Mouse (Mus musculus): Measurements from ENCODE around the gene Dazap2.

The Dazap2 gene

DNA sequence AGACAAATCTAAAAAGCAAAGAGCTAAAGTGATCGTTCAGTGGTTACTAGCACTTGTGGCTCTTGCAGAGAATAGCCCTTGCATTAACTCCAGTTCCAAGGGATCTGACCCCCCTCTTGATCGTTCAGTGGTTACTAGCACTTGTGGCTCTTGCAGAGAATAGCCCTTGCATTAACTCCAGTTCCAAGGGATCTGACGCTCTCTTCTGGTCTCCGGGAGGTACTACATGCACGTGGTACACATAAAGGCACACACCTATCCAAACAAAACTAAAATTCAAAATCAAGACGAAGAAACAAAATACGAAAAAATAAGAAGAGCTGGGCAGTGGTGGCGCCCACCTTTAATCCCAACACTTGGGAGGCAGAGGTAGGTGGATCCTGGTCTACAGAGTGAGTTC is 8.5 kb upstream of the Dazap2 start:
- CTCF ChIA-PET = interaction anchor here (0.6 to 0.7 kb wide), 2 partner anchors 19 to 68 kb away, joined by 3 to 9 read pairs; no protein-coding TSS in a partner anchor

DNA sequence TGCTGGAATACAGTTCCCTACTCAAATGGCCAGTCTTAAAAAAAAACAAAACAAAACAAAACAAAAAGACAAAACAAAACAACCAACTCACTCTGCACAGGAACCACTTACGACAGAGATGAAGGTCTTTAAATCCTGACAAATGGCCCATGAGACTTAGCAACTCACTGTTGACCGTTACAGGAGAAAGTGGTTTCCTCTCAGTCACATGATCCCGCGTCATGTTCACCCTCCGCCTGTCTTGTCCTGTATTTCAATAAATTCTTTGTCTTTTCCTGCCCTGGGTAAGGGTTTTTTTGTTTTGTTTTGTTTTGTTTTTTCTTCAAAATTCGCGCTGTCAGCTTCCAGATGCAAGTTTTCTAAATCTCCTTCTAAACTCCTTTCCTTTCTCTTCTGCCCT is 3.2 kb upstream of the Dazap2 start:
- CTCF ChIA-PET = interaction anchor here (0.5 to 1.8 kb wide), 2 partner anchors 73 to 138 kb away, joined by 15 to 18 read pairs; no protein-coding TSS in a partner anchor

DNA sequence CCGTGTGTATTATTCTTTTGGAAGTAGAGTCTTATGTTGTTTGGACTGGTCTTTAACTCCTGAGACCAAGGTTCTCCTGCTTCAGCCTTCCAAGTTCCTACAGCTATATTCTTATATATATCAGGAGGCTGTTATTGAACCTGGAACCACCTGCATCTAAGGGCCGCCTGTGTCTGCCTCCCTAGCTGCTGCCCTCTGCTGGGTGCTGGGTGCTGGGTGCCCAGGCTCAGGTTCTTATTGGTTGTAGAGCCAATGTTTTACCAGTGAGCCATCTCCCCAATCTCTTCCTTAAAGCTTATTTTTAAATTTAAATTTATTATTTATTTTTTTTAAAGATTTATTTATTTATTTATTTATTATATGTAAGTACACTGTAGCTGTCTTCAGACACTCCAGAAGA is 2.7 kb upstream of the Dazap2 start:
- CTCF ChIA-PET = interaction anchor here (0.6 to 1.8 kb wide), 3 partner anchors 36 to 76 kb away, joined by 3 to 18 read pairs (median 4); no protein-coding TSS in a partner anchor

DNA sequence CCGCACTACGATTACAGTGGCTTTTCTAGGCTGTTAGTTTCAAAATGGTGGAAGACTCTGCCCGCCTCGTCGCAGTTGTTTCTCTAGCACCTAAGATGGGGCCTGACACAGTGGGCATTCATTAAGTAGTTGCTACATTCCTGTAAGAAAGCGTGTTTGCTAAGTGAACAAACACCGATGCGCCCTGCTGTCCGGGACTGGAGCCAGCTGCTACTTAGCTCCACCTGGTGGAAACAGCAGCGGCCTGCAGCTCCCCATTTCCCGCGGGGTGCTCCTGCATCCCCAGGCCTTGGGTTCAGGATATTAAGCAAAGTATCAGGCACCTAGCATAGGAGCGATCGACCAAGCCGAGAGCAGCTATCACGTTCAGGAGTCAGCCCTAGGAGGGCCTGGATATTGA is 1.6 kb upstream of the Dazap2 start:
- CTCF ChIA-PET = interaction anchor here (1.1 to 1.8 kb wide), 2 partner anchors 13 to 75 kb away, joined by 3 to 18 read pairs; no protein-coding TSS in a partner anchor

DNA sequence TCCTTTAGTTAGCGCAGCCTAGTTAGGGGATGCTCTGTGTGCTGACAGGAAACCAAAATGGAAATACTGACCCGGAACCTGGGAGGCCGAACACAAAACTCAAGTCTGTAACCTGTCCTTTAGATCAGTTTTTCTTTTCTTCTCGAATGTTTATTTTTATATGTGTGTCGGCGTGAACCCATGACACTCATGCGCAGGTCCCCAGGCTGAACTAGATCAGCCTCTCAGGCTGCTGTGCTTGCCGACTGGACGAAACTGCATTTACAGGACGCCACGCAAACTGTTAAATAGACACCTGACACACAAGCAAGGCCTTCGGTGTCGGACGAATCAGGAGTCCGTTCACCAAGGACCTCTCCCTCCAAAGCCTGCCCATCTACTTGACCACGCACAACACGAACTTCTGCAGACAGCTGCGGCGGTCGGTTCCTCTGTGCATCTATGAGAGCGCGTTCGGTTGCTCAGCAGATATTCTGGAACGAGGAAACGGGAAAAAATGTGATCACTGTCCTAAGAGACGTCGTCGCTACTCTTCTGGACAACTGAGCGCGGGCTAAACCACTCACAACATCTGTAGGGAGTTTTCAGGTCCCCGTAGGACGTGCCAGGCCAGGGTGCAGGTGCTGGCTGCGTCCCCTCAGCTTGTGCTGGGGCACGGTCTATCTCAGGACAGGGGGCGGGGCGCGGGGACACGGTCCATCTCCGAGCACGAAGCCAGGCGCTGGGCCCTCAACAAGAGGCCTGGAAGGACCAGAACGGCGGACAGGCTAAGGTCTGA is 742 bp upstream of the Dazap2 start:
- CTCF ChIA-PET = interaction anchor here (0.6 to 1.1 kb wide), 2 partner anchors 9 to 14 kb away, joined by 3 read pairs; no protein-coding TSS in a partner anchor

DNA sequence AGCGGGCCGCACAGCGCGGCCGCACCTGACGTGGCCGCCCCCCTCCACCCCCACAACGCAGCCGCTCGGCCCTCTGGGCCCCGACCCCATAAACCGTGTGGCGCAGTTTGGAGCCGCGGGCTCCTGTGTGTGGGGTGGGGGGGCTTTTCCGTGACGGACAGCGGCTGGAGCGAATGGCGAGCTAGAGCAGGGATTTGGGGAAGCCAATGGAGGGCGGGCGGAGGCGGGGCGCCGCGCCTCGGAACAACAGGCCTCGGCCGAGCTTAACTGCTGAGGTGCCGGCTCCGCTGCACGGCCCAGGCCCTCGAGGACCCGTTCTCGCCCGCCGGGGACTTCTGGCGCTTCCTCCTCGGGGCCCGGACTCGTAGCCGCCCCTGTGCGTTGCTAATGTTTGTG is 674 bp downstream of the Dazap2 start:
- CTCF ChIA-PET = interaction anchor here (0.6 kb wide), 1 partner anchor 74 kb away, joined by 4 read pairs; no protein-coding TSS in a partner anchor

DNA sequence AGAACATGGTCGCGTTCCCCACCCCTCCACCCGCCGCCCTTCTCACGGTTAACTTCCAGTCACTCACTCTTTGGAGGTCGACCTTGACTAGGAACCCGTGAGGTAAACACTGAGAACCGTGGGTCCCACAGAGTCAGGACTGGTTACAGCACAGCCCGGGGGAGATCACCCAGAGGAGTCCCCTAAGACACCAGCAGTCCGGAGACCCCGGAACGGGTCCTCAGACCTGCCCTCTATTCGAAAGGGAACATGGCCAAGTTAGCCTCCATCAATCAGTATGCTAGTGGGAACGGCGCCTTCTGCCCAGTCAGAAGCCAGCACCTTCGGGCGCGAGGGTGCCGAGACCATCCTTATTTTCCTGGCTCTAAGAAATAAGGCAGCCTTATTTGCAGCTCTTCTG is 1.1 kb downstream of the Dazap2 start:
- CTCF ChIA-PET = interaction anchor here (0.6 kb wide), 1 partner anchor 74 kb away, joined by 4 read pairs; no protein-coding TSS in a partner anchor

DNA sequence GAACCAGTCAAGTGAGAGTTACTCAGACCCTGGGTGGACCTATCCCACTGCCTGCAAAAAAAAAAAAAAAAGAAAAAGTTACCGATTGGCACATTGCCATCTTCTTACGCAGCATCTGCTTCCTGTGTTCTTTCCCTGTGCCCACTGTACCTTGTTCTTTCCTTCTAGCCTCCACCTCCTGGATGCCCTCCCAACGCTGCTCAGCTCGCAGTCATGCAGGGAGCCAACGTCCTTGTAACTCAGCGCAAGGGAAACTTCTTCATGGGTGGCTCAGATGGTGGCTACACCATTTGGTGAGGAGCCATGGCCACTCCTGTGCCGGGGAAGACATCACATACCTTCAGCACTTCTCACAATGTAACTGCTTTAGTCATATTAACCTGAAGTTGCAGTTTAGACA is 4.1 kb downstream of the Dazap2 start:
- CTCF ChIA-PET = interaction anchor here (0.7 kb wide), 2 partner anchors 18 to 112 kb away, joined by 8 to 9 read pairs; no protein-coding TSS in a partner anchor

DNA sequence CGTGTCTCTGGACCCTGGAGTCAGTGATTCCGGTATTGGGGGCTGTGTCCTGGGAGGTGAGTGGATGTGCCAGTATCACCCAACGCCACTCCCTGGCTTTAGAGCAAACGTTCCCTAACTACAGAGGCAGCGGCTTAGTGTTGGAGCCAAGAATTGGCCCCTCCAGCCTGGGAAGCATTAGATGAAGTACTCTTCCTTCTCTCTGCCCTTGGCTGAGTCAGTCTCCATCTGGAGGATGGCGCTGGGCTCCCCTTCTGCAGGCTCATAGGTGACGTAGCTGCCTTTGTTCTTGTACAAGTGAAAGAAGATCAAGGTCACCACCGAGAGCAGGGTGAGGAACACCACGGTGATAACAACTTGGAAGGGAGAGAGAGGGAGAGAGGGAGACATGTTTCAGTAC is 6.5 kb downstream of the Dazap2 start:
- CTCF ChIA-PET = interaction anchor here (0.5 kb wide), 1 partner anchor 1651 kb away, joined by 7 read pairs; no protein-coding TSS in a partner anchor

DNA sequence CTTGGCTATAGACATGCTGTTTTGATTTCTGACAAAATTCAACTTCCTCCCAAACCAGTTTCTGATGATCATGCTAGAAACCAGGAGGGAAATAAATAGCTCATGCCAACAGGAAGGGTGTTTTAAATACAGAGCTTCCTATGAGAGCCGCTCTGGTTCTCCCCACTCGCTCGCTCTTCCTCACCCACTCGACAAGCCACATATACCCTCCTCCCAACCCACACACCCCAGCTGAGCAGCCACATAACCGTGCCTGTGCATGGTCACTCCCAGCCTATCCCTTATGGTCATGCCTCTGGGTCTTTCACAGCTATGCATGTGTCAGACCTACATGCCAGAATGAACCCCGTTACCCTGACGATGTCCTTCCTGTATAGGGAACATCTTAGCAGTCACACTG is 7.0 kb downstream of the Dazap2 start:
- CTCF ChIA-PET = interaction anchor here (0.5 kb wide), 1 partner anchor 1651 kb away, joined by 7 read pairs; no protein-coding TSS in a partner anchor

DNA sequence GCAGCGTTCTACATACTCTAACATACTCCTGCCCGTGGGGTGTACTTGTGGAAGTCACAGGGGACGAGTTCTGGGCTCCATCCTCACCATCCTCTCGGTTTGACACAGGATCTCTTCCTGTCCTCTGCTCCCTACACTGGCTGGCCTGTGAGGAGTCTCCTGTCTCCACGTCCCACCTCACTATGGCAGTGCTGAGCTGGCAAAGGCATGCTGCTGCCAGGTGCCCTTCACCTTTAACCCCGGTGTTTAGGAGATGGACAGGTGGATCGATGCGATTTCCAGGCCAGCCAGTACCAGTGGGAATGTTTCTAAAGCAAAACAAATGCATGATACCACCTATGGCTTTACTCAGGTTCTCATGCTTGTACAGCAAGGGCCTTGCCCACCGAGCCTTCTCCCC is 8.6 kb downstream of the Dazap2 start:
- CTCF ChIA-PET = no interaction called here

DNA sequence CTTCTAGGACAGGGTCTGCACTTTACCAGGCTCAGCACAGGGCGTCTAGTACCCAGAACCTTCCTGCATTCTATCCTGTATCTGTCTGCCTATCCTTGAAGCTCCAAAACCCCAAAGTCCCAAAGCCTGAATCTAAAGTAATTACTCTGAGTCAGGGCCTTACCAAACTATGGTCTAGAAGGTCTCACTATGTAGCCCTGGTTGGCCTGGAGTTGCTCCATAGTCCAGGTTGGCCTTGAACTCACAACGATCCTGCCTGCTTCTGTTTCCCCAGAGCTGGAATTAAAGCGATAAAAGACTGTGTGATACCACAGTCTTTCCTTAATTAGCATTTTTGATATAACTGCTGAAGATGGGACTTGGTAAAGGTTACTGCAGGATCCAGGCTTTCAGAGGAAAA is 9.3 kb downstream of the Dazap2 start:
- CTCF ChIA-PET = no interaction called here

DNA sequence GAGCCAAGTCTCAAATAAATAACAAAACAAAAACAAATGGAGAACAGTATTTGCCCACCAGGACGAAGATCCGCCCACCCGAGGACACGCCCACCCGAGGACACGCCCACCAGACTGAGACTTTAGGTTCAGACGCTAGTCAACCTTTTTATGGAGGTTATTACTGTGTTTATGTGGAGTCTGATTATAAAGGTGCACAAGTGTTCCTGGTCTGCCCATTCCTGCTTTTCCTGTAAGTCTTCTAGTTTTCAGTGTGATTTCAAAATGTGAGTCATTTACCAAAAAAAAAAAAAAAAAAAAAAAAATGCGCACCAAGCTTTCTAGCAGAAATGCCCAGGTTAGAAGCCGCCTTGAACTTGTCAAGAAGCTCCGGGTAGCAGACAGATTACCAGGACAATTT is 12.1 kb downstream of the Dazap2 start:
- CTCF ChIA-PET = interaction anchor here (0.5 to 0.7 kb wide), 3 partner anchors 9 to 95 kb away, joined by 3 to 7 read pairs (median 3); no protein-coding TSS in a partner anchor

DNA sequence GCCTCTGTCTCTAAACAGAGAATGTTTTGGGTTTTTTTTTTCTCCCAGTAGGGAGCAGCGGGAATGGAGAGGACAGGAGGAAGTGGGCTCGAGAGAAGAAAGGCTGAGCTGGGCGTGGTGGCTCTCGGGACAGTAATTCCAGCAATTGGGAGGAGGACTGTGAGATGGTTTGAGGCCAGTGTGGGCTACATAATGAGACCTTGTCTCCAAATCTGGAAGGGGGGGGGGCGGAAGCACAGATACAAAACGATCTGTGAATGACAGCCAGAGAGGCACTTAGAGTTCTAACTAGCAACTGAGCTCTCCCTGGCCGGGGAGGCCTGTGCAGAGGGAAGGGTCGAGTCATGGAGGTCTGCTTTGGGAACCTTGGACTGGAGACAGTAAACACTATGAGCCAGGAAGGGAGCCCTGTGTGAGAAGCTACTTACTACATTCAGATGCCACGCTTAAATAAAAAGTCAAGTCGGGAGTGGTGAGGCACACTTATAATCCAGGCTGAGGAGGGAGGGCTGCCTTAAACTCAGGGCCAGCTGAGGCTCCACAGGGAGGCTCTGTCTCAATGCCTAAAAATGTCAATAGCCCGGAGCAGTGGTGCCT is 12.7 kb downstream of the Dazap2 start:
- CTCF ChIA-PET = interaction anchor here (0.5 to 0.7 kb wide), 4 partner anchors 9 to 1614 kb away, joined by 3 to 7 read pairs (median 4); no protein-coding TSS in a partner anchor

DNA sequence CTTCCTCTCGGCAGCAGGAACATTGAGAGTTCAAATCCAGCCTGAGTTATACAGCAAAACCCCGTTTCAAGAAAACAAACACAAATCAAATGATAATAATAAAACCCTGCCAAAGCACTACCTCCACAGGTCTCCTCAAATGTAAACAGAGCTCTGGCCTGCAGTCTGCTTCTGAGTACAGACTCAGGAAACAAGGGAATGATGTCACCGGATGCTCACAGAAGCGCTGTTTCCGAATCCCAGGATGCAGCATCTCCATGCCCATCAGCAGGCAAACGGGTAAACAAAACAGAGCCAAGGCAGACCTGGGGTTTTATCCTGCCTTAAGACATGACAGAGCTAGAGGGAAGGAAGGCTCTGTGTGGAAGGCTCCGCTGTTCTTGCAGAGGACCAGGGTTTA is 13.6 kb downstream of the Dazap2 start:
- CTCF ChIA-PET = no interaction called here

DNA sequence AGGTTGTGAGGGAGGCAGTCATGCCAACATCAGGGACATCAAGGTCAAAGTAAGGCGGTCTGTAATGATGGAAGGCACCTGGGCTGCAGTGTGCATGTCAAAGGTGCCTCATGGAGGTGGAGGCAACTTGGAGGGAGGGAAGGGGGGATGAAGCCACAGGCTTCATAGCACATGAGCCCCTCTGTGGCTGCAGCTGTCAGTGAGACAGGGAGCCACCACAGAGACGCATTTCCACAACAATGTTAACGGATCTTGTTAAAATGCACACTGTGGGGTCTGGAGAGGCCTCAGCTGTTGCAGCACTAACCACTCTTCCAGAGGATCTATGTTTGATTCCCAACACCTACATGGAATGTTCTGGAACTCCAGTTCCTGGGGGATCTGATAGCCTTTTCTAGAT is 15.0 kb downstream of the Dazap2 start:
- CTCF ChIA-PET = no interaction called here

DNA sequence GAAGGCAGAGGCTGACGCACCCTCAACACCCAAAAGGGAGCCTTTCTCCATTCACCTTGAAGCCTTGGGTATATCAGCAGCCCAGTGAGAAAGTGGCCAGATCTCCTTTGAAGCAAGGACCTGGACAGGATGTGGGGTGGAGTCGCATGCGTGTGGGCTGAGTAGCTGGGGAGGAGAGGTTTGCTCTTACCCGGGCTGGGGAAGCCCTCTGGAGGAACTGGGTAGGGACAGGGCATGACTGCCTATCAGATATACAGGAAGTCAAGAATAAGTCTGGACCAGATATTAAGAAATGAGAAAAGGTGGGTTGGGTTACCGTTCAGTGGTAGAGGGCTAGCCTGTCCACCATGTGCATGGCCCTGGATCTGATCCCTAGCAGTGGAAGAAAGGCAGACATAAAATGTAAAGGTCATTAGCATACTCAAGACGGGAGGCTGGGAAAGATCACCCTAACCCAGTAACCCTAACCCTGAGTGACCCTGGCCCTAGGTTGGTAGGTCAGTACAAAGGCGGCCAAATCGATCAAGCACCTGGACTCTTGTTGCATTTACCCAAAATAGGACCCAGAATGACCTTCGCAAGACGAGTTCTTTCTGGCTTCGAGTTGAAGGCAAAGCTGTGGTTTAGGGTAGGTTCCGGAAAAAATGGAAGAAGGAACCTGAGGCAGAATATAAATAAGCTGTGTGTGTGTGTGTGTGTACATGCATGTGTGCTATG is 16.5 kb downstream of the Dazap2 start:
- CTCF ChIA-PET = interaction anchor here (0.7 kb wide), 1 partner anchor 54 kb away, joined by 4 read pairs; no protein-coding TSS in a partner anchor

DNA sequence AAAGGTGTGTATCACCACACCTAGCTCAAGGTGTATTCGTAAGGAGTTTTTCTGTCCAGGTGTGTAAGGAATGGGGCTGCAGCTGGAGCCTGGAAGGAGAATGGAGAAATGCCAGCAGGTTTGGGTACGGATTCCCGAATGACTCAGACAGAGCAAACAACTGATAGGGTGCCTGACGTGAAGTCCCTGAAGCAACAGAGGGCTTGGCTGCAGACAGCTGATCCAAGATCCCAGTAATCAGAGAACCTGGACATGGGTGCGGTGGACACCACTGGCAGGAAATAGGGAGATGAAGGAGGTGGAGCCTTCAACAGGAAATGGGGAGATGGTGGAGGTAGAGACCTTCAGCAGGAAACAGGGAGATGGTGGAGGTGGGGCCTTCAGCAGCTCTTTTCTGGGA is 17.2 kb downstream of the Dazap2 start:
- CTCF ChIA-PET = no interaction called here

DNA sequence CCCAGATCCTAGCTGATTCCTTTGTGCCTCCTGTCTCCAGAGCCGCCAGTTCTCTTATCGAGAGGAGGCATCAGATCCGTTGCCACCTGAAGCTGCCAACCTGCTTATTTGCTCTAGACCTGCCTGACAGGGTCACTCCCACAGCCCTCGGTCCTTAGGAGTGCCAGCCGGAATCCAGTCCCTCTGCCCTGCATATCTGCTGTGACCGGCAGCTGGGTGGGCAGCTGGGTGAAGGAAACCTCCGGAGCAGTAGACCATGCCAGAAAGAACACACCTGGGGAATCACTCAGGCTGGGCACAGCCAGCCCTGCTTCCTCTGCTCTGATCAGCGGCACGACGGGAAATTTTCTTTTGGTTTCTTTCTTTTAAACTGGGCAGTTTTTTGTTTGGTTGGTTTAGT is 18.2 kb downstream of the Dazap2 start:
- CTCF ChIA-PET = interaction anchor here (0.6 kb wide), 1 partner anchor 184 kb away, joined by 3 read pairs; no protein-coding TSS in a partner anchor

DNA sequence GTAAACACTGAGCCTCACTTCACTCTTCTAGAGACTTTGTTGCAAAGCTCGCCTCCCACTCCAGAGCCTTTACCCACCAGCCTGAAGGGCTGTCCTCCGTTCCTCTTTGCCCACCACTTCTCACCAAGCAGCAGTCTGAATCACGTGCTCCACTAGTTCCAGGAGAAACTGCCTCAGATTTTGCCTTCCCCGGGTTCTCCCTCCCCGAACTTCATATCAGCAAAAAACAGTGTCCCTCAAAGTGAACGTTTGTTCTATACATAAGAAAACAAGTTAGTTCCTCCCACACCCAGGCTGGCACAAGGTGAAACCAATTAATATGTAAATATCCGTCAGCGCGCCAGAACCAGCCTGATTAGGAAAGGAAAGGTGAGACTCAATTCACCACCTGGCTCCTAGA is 20.1 kb downstream of the Dazap2 start:
- CTCF ChIA-PET = interaction anchor here (0.5 to 0.7 kb wide), 2 partner anchors 11 to 1315 kb away, joined by 3 read pairs; no protein-coding TSS in a partner anchor

DNA sequence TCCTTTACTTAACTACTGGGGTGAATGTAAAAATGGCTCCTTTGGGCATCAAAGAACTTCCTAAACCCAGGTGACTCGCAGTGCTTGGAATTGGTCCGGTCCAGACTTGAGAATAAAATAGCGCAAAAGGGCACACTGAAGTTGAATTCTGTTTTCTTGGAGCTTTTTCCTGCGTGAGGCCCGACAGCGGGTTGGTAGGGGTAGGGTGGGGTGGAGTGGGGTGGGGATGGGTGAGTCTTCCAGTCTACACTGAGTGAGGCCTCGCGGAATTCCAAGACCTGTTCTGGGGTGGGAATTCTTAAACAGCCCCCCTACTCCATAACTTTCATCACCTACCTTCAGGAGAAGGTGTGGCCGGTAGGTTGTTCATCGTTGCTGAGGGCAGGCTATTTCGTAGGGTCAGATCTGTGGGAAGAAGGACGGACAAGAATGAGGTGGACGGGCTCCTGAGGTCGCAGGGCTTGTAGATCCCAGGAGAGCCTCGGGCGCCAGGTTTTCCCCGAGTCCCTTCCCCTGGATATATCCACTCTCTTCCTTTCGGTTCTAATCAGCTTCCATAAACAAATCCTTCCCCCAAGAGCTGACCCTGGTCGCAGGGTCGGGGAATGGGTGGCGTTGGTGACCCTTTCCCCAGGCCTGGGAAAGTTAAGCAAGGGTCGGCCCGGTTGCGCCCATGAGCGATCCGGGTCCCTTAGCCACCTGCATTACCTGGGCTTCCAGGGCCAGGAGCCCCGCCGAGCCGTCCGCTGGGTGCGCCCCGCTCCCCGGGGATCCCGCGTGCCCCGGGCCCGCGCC is 20.9 kb downstream of the Dazap2 start:
- CTCF ChIA-PET = interaction anchor here (0.5 to 0.7 kb wide), 3 partner anchors 8 to 1316 kb away, joined by 3 read pairs; no protein-coding TSS in a partner anchor

All from spleen, embryonic (tissue).